In genomic region chr15:11801863-11802722, GRCm38 (mm10) we compare ENCODE assay signal across 9 mouse cellular contexts.
DNase-seq lines count a peak whose midpoint lies in the region; ATAC-seq and TF ChIP-seq lines count a peak whose summit lies in the region.
"Had no signal": no experiment of that assay in that cellular context is flagged by ENCODE, and none has a peak within 500 bp of the region (broad histone marks: within the 10 kb centered on the region; RNA-seq: fewer than 3 reads in every experiment).

No protein-coding gene starts in this region.

- no peaks in the 10 kb centered on the region for H3K9me3 ChIP-seq in hindbrain, embryonic 14.5 days (ENCODE audit: control insufficient read depth, low read length)
- H3K9me3 ChIP-seq: limb, embryonic 12.5 days had no signal

- no peak for TF ChIP-seq CTCF in cerebellum, adult 2 months (IDR thresholded peaks at IDR 0.05; ENCODE audit: borderline replicate concordance, insufficient read depth, low read depth, low read length)

- no peak overlapping the region for H3K4me3 ChIP-seq in cerebellum, adult 2 months (replicated peaks; ENCODE audit: insufficient read depth, low read depth, low read length)
- no peak overlapping the region for H3K4me3 ChIP-seq in hindbrain, embryonic 14.5 days (replicated peaks; ENCODE audit: low read length)
- H3K4me3 ChIP-seq: limb, embryonic 12.5 days had no signal

- H3K9ac ChIP-seq in hindbrain, embryonic 14.5 days: no peak overlapping the region
- H3K9ac ChIP-seq: limb, embryonic 12.5 days had no signal

- intact Hi-C loops in left cerebral cortex, postnatal 25 days (cut with DNase I): no loop called here

- 0 out of 2 replicates have a peak overlapping the region, but pooled peaks have one; percentile 13 for H3K4me2 ChIP-seq in hindbrain, embryonic 14.5 days (replicated peaks)
- H3K4me2 ChIP-seq: limb, embryonic 12.5 days had no signal

- WGBS in cerebellum, adult 2 months: 24% methylated on average over 13 of the region's 13 CpGs
- WGBS in hindbrain, embryonic 14.5 days: 55% methylated on average over 13 of the region's 13 CpGs

- no peak for TF ChIP-seq POLR2A in cerebellum, adult 2 months (IDR thresholded peaks at IDR 0.05; ENCODE audit: borderline replicate concordance, insufficient read depth, low read length)

- ATAC-seq in hindbrain, embryonic 14.5 days (ENCODE audit: low FRiP score): peak; percentile 64; the same call in 1 of the 2 replicates

- H3K27ac ChIP-seq in cerebellum, adult 2 months (ENCODE audit: insufficient read depth, low read length): no peak overlapping the region
- no peak overlapping the region for H3K27ac ChIP-seq in hindbrain, embryonic 14.5 days
- H3K27ac ChIP-seq: limb, embryonic 12.5 days had no signal

- H3K4me1 ChIP-seq in cerebellum, adult 2 months (ENCODE audit: control insufficient read depth, insufficient read depth, low read length): no peaks in the 10 kb centered on the region
- peaks cover 5% of the 10 kb centered on the region; the same call in 1 of the 2 replicates for H3K4me1 ChIP-seq in hindbrain, embryonic 14.5 days (replicated peaks; ENCODE audit: control insufficient read depth, insufficient read depth, low read length)

- no peaks in the 10 kb centered on the region for H3K27me3 ChIP-seq in cerebellum, adult 2 months (ENCODE audit: control insufficient read depth, insufficient read depth, low read length)
- no peaks in the 10 kb centered on the region for H3K27me3 ChIP-seq in hindbrain, embryonic 14.5 days (ENCODE audit: control insufficient read depth, insufficient read depth, low read length)
- H3K27me3 ChIP-seq: limb, embryonic 12.5 days had no signal

- DNase-seq in cerebellum, adult 2 months: peak; percentile 9 to 12
- DNase-seq in cerebellum, adult 8-10 months: no peak
- peak; percentile 18 for DNase-seq in urinary bladder, postnatal 14 days (ENCODE audit: low spot score)
- no peak for DNase-seq in urinary bladder, postnatal 25 days (ENCODE audit: low spot score)
- DNase-seq in hindbrain, embryonic 14.5 days (ENCODE audit: low spot score): peak; percentile 51
- peak; percentile 11 to 29 for DNase-seq in left cerebral cortex, postnatal 25 days (ENCODE audit: low spot score in 2 of 2)
- peak; percentile 71 to 78 for DNase-seq in right cerebral cortex, postnatal 10 days (ENCODE audit: low spot score in 2 of 2)
- no peak for DNase-seq in urinary bladder, adult 2 months (ENCODE audit: low spot score)

- H3K36me3 ChIP-seq in hindbrain, embryonic 14.5 days (replicated peaks; ENCODE audit: control insufficient read depth, insufficient read depth): no peaks in the 10 kb centered on the region
- H3K36me3 ChIP-seq: limb, embryonic 12.5 days had no signal

Comparison
In these comparisons a context has a peak if more than half of its experiments do, and no peak if none do; other contexts are left out.
1. DNase-seq: peak in cerebellum, adult 2 months (2 of 2), urinary bladder, postnatal 14 days (single experiment), hindbrain, embryonic 14.5 days (single experiment), left cerebral cortex, postnatal 25 days (2 of 2) and right cerebral cortex, postnatal 10 days (2 of 2); none in cerebellum, adult 8-10 months (single experiment), urinary bladder, postnatal 25 days (single experiment) and urinary bladder, adult 2 months (single experiment).